Mouse (Mus musculus) thymus, postnatal 4 days (tissue): ENCODE measurements at regions not wholly inside any gene's neighbourhood (a gene's known extent, or its start where the extent isn't known, plus 50 kb on each side); places are given as distances from the start of the nearest gene placed in this dataset.
"Not testable (repeated sequence)": the region's sequence is repeated elsewhere in the genome, so short reads cannot be mapped to it uniquely, and the experiment has no call there.

Source experiments
- DNase-seq: peaks from one replicate; pipeline ENCODE4 v3.0.0; 2021

DNA sequence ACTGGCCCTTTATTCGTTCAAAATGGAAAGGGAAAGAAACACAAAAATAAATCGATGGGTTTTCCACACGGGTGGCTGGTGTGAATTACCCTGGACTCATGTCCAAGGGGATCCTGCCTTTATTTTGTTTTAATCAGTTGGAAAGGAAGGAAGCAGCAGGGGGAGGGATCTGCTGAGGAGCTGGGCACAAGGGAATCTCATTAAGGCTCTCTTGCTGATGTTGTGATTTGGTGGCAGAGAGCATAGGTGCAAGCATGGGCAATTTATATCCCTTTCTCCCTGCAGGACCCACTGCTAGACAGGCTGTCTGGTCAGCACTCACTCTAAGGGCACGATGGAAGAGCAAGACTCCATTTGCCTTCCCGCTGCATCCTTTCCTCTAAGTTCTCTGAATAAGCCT lies 469.2 kb downstream of the Epha7 start:
- no peak for DNase-seq

DNA sequence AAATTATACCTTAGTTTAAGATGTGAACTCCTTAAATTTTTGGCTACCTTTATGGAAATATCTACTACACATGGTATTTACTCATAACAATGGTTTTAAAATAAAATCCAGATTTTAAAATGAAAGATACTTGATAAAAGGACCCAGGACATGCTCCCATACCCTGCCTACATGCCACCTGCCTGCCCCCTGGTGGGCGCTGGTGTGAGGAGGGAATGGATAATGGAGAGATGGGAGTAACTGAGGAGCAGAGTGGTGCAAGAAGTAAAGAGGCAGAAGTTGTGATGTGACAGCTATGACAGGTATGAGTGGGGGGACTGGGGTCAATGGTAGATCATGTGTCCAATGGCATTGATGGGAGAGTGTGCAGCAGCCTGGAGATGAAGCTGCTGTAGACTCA lies 488.4 kb downstream of the Epha7 start:
- DNase-seq: peak; percentile 17

DNA sequence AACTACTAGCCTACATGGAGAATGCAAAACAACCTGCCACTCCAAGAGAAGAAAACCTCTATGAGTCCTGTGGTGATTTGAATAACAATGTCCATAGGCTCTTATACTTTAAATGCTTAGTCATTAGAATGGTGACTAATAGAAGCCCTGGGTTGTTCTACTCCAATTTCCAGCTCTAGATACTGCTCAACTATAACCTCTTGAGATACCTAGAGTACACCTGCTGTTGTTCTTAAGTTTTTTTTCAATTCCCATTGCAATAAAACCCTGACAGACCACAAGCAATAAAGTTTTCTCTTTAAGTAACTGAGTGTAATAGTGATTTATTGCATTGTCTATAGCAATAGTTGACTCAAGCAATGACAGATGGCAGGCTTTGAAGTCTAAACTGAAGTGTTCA lies 491.0 kb downstream of the Epha7 start:
- DNase-seq: no peak

DNA sequence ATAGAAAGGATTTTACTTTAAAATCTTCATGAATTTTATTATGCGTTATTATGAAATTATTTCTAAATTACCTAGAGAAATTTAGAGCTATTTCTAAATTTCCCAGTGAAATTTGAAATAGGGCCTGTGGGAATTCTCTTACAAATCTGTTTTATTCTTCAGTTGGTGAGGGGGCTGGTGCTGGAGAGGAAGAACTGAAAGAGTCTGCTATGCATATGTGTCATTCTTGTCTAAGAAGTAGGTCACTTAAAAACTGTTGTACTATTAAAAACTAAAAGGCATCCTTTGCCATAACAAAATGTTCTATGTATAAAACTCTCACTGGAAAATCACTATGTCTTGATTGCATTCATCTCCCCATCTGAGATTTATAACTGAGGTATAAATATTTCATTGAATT lies 494.3 kb downstream of the Epha7 start:
- no peak for DNase-seq

DNA sequence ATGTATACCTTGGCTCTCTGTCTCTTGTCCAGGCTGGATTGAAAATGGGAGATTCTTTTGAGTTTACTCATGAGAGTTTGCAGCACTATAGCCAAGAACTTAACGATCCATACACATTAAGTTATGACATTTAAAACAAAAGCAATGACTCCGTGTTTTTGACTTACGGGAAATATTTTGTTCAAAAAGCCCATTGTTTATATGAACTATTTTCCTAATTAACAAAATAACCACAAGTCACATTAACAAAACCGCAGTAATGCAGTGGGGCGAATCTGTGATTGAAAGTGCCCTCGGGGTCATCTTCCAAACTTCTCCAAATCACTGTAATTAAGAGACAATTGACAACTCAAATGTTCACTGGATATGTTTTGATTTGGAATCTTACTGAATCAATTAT lies 511.0 kb downstream of the Epha7 start:
- DNase-seq: no peak

DNA sequence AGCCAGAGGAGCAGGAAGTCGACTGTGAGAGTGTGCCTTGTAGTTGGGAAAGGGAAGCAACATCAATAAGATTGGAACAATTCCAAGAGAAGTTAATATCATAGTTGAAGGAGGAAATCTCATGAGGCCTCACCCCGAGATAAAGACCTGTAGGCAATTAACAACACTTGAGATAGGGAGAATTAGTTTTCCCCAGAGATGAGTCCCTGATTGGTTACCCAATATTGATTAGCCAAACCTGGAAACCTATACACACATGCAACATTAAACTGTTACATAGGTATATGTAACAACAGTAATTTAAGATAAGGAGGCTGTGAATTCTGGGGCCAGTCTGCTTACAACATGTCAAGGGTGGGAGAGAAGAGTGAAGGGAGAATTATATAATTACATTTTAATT lies 516.2 kb downstream of the Epha7 start:
- no peak for DNase-seq

DNA sequence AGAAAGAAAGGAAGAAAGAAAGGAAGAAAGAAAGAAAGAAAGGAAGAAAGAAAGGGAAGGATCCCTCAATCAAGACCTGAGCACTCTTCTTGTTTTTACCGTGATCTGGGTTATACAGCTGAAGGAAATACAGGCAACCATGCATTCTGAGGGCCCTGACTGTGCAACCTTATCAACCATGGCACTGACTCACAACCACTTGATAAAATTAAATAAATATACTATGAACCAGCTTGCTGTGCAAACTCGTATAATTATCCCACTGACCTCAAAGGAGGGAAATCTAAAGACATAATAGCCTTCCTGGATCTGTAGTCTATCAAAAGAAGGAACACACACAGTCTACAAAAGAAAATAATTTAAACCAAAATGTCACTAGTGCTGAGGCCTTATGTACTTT lies 518.8 kb downstream of the Epha7 start:
- DNase-seq: no peak

DNA sequence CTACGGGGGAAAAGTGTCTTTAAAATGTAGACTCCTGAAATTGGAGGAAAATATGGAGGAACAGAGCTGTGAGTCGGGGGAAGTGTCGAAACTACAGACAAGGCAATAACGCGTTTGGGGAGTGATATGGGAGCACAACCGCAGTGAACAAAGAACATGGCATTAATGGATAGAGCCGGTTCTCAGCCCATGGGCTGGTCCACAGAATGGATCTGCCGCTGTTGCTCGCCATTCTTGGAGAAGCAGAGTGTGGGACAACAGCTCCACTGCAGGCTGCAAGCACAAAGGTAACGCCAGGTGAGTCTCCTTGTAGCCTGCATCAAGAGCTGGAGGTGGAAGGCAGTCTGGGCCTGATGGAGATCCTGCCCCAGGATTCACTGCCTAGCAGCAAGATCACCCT lies 524.3 kb downstream of the Epha7 start:
- DNase-seq: no peak

DNA sequence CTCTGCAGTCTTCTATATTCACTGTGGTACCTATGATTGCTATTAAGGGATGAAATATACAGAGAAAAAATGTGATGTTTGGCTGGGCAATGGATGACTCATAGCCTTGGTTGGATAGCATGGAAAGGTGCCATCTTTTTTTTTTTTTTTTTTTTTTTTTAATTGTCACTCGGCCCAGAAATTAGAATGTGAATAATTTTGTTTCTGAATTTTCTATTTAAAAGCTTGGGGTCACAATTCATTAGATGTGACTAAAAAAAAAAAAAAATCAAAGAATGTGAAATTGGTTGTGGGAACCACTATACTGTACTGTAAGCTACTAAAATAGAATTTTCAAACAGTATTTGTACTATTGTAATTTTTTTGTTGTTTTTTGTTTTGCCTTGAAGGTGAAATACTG lies 549.3 kb downstream of the Epha7 start:
- DNase-seq: no peak

DNA sequence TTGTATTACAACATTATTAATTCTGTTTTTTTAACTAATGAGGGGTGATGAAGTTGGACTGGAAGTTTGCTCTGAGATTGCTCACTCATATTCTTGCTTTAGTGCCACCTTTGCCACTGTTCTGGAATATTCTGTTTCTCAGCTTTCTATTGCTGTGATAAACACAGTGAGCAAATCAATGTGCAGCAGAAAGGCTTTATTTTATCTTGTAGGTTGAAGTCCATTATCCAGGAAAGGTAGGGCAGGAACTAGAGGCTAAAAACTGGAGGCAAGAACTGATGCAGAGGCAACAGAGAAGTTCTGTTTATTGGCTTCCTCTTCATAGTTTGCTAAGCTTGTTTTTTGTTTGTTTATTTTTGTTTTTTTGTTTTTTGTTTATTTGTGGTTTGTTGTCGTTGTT lies 576.4 kb downstream of the Epha7 start:
- DNase-seq: no peak

DNA sequence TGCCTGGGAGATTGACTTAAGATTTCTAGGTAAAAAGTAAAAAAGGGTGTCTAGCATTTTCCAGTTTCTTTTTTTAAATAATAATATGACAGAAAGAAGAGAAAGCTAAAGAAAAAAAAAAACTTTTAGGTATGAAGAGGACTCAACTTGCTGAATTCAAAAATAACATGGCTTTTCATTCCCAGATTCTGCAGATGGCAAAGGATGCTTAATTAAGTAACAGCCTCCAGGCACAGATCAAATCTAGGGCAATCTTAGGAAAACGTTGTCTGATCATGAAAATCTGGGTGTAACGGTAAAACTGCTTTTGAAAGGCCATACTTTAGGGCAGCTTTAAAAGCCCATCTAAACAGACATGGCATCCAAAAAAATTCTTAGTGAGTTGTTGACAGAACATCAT lies 577.4 kb downstream of the Epha7 start:
- DNase-seq: no peak

DNA sequence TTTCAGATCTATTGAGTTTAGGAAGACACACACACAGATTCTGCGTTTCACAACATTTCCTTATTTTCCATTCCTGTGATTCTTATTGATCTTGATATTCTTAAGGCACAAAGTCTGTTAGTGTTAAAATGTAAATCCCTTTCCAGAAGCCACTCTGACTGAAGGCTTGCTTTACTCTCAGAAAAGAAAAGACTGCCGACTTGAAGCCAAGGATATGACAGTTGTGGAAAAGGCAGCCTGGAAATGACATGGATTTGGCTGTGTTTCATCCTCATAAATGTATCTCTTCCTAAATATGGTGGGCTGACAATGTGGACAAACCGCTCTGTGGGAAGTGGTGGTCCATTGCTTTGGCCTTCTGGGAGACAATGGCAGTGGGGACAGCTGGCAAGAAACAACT lies 589.2 kb downstream of the Epha7 start:
- no peak for DNase-seq

DNA sequence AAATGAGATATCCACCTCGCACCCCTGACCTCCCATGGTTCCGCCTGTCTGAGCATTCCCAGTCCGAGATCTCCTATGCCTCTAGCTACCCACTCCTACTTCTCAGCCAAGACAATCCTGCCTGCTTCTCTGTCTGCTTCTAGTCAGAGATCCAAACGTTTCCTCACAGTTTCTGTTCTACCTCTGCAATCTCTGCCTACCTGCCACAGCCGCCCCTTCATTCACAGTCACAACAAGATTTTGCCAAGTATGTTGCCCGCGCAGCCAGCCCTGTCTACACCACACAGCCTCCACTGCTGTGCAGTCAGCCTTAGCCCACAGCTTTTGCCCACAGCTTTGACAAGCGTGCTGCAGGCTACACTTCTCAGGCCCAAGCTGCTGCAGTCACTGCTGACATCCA lies 601.7 kb downstream of the Epha7 start:
- no peak for DNase-seq

DNA sequence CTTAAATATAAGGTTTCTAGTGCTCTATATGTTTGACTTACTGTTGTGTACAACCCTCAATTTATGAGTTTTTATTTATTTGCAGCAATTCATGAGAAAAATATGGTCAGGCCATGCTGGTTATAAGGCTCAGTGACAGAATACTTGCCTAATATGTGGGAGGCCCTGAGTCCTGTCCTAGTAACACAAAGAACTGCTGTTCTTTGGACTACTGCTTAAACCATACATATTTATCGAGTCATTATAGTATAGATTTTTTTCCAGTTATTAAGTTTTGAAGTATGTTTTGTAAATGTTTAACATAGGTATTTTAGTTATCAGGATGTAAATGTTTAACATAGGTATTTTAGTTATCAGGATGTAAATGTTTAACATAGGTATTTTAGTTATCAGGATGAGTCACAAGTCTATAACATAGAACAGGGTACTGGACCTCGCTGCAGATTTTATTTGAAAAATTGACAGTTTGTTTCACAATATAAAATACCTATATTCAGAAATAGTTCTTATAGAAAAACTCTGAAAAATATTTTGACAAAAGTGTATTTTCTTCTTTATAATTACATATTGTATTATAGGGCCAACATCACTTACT lies 607.4 kb downstream of the Epha7 start:
- DNase-seq: no peak

DNA sequence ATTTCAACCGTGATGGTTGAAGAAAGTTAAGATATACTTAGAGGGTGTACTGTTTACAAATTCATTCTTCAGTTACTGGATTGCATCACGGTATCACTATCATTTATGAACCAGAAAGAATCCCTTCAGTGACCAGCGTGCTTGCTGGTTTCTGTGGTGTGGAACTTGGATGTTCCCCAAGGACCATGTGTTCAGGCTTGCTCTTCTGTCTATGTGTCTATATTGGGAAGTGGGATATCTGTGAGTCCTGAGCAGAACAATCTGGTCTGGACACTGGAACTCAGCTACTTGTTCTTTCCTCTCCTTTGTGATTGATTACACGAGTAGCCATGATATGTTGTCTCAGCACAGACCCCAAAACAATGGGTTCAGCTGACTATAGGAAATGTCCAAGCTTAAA lies 618.6 kb downstream of the Epha7 start:
- DNase-seq: not testable (repeated sequence)

DNA sequence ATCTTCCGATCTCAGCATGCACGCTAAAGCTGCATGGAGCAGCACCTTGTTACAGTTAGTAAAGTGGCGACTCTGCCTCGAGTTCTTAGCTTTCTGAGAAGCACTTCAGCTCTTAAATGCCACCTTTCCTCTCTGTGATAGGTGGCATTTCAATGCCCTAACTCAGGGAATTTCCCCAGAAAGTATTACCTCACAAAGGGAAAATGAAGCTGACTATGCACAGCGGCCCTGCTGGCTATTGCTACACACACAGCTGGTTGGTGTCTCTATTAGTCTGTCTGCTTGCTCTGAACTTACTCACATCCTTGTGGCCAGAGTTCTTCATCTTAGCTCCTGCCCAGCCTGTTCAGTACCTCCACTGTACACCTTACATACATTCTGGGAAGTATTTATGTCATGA lies 650.4 kb downstream of the Epha7 start:
- no peak for DNase-seq

DNA sequence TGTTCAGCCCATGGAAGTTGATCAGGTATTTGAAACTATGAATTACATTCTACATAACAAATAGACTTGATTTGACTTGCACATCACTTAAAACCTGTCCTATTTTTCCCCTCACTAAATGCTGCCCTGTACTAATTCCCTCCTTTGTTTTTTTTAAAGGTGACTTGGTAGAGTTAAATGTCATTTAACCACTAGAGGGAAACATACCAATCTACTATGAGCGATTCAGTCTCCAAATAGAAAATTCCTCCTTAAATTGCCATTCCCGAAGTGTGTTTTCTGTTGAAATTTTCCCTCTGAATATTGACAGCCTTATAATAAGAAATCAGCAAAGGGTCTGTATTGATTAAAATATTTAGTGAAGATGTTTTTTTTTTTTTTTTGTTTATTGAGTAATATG lies 653.4 kb downstream of the Epha7 start:
- no peak for DNase-seq

DNA sequence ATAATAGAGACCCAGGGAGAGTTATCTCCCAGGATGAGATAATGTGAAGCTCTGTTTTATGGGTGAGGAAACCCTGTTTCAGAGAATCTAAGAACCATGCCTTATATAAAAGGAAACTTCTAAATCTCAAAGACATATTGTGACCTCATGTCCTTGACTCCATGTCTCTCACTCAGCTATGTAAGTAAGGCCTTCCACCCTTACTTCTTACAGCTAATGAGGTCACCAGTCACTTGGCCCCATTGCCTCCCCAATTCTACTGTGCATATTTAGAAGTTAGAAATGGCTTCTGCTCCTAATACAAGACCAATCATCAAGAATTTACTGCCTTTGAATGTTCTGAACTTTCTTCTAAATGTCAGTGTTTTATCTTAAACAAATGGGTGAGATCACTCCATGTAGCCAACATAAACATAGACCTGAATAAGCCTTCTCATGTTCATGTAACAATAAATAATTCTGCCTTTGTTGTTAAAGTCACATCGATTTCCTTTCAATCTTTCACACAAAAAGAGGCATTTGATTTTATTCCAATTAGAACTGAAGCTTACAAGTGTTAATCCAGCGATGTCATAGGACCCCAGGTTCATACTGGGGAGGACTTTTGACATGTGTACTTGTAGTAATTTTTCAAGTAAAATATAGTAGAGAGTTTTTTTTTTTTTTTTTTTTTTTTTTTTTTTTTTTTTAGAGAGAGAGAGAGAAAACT lies 667.6 kb downstream of the Epha7 start:
- no peak for DNase-seq

DNA sequence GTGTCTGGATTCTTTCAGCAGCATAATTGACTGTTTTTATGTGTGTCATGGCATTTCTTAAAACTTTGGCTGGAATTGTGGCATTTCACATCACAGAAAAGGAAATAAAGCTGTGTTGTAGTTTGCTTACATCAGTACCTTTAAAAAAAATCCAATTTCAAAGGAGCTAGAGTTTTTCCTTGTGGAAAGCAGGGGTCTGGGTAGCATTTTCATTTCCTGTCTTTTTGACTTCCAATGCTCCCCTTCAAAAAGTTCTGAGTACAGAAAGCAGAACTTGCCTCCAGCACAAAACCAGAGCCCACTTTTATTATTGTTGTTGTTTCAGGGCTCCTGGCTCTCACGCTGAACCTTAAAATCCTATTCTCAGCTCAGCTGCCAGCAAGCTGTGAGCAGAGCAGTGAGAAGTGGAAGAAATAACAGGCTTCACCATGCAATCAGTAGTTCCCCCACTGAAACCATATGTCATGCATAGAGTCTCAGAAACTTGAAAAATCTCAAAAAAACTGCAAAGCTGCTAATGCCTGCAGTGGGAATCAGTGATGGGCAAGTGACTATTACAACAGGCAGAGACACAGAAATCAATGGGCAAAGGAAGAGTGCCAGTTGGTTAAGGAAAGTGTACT lies 668.3 kb downstream of the Epha7 start:
- no peak for DNase-seq

DNA sequence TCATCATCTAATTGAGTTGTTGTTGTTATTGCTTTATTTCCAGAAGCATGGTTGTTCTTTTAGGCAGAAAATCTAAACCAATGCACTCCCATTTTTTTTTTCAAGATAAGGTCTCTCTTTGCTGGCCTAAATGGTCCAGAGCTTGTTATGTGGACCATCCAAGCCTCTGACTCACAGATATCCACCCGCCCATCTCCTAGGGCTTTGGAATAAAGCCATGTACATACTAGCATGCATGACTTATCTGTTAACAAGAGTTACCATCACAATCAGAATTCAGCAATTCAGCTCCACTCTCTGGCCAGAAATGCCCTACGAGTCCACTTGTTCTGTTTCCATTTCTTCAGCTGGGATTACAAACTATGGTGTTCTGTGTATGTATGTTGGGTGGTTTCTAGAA lies 669.5 kb downstream of the Epha7 start:
- no peak for DNase-seq

DNA sequence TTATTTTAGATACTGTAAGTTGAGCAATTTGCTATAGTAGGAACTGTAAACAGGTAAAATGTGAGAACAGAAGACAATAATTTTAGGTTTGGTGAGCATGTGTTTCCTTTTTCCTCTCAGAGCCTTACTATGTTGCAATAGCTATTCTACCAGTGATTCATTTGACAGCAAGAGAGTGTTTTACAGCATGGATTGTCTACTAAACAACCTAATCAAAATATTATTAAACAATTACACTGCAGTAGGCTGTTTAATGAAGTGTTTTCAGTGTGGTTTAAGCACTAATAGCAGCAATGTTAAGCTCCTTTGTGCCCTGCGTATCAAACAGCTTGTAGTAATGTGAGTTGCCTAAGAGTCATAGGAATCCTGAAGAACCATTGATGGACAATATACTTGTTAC lies 687.9 kb downstream of the Epha7 start:
- DNase-seq: no peak

DNA sequence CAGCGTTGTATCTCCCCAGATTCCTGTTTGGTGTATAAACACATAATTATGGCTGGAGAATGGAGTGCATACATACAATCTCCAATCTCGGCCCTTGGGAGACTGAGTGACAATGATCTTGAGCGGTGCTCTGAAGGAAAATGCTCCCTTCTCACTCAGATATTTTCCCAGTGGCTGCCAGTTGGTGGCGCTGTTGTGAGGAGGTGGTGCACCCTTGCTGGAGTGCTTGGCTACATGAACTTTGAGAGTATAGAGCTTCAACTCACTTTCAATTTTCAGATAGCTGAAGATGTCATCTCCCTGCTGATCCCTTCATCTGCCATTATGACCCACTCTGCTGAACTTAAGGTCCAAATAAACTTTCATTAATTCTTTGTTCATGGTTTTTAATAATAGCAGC lies 712.1 kb downstream of the Epha7 start:
- peak; percentile 6 for DNase-seq

DNA sequence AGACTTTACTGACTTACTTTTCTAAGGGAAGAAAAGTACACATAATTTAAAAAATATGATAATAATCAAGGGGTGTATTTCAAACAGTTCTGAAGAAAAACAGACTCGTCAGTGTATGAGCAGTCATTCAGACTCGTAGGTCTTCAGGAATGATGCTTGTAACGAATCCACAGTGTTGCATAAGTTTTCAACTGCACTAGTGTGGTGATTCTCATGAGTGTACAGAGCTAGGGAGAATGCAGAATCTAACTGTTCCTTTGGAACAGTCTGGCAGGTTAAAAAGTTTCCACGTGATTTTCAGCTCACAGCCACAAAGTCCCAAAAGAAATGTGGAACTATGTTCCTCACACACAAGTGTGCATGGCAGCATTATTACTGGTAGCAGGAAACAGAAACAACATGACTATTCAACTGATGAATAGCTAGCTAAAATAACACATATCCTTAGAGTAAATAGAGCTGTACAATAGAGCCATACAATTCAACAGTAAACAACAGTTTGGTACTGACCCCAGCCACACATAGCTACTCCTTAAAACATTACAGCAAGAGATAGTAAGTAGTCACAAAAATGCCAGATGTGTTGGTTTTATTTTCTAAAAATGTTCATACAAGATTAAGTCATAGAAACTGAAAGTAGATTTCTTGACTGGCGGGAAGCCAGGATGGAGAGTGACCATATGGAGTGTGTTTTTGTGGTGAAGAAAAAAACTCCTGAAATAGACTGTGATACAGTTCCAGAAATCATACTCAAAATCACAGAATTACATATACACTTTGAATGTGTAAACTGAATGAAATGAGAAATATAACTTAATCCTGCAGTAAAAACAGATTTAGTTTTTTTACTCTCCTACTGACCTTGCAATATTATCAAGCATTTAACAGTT lies 713.1 kb downstream of the Epha7 start:
- no peak for DNase-seq
